Mouse (Mus musculus) heart, postnatal 0 days (tissue): Measurements from ENCODE around the gene Flot1. TPM values are rescaled to one million over a fixed set of nuclear protein-coding genes. Genes with fewer than 3 reads are reported as not detected.

Experiments used
- ATAC-seq: fragments of 200-750 bp; cut with Nextera tagmentation; 2 replicates; pipeline ENCODE4 v1.8.0; 2017; ENCODE audit warnings: low read depth, moderate number of reproducible peaks, moderate library complexity; ENCODE audit not compliant: insufficient read depth
- DNase-seq: peaks from one replicate; pipeline ENCODE4 v3.0.0-alpha.2; 2016; ENCODE audit warnings: low spot score
- H3K27ac ChIP-seq: fragments of 300-500 bp; sonication (generic); 2 replicates; pipeline ENCODE4 v1.5.1; 2014; ENCODE audit warnings: low read depth, mild to moderate bottlenecking
- H3K27me3 ChIP-seq: fragments of 300-500 bp; sonication (generic); 2 replicates; pipeline ENCODE4 v1.6.1; 2014; ENCODE audit warnings: low read length, mixed read lengths; ENCODE audit not compliant: control insufficient read depth, insufficient read depth
- H3K36me3 ChIP-seq: fragments of 300-500 bp; sonication (generic); replicated peaks from 2 replicates; pipeline ENCODE4 v1.6.1; 2014; ENCODE audit warnings: low read length, mixed read lengths; ENCODE audit not compliant: control insufficient read depth, insufficient read depth
- H3K4me1 ChIP-seq: fragments of 300-500 bp; sonication (generic); 2 replicates; pipeline ENCODE4 v1.6.1; 2014; ENCODE audit warnings: antibody characterized with exemption; ENCODE audit not compliant: control insufficient read depth, insufficient read depth
- H3K4me2 ChIP-seq: fragments of 300-500 bp; sonication (generic); 2 replicates; pipeline ENCODE4 v1.6.1; 2014; ENCODE audit warnings: low read depth, mild to moderate bottlenecking, low read length, moderate library complexity
- H3K4me3 ChIP-seq: fragments of 300-500 bp; sonication (generic); 2 replicates; pipeline ENCODE4 v1.5.1; 2014; ENCODE audit warnings: low read depth, low read length
- H3K9ac ChIP-seq: fragments of 300-500 bp; sonication (generic); replicated peaks from 2 replicates; pipeline ENCODE4 v1.6.1; 2014; ENCODE audit warnings: low read depth, low read length, mixed read lengths
- H3K9me3 ChIP-seq: fragments of 300-500 bp; sonication (generic); replicated peaks from 2 replicates; pipeline ENCODE4 v1.6.1; 2016; ENCODE audit warnings: low read length; ENCODE audit not compliant: control insufficient read depth
- CTCF ChIP-seq: IDR thresholded peaks from 2 replicates; pipeline ENCODE4 v1.5.1; 2016; ENCODE audit warnings: antibody characterized with exemption, control low read depth, low read depth
- EP300 ChIP-seq: IDR thresholded peaks from 2 replicates; pipeline ENCODE4 v1.6.1; 2016; ENCODE audit warnings: antibody characterized with exemption, low read depth
- WGBS: fragments of 180-500 bp; shearing (Covaris S2); extraction: QIAGEN DNeasy Blood & Tissue Kit; methylation state at CpG from one replicate; pipeline ENCODE4 v1.1.7; 2014; 5-methylcytosine and 5-hydroxymethylcytosine counted together
- polyA plus RNA-seq: library from polyadenylated mRNA; unstranded; fragments of >200 nt; fragmentation: Nextera tagmentation; extraction: Ambion mirVana; gene quantifications from 2 replicates; pipeline ENCODE4 v1.2.1, GENCODE M21; 2015
- total RNA-seq: library from RNA; depleted of rRNA; stranded (reverse); fragments of >200 nt; gene quantifications from 2 replicates; pipeline ENCODE4 v1.2.3, GENCODE M21; 2014; ENCODE audit warnings: low replicate concordance

Flot1 gene
- total and polyA plus RNA-seq, 2 experiments from 2014 or later, result 132 to 163 TPM

DNA sequence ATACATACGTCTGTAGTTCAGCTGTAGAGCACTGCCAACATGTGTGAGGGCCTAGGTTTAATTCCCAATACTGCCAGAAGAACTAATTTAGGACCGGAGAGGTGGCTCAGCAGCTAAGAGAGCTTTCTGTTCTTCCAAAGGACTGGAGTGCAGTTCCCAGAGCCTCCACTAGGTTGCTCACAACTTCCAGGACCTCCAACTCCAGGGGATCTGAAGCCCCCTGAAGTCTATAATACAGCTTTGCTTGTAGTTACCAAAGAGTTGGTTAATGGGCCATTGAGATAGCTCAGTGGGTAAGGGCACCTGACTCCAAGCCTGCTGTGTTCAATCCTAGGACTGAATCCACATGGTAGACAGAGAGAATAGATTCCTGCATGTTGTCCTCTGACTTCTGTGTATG, 40.6 kb upstream of the Flot1 start:
- Histone ChIP-seq H3K4me2 (no peak overlapping the region), H3K4me1 (peaks cover 24% of the 10 kb centered on the region; the same call in 1 of the 2 replicates), H3K27me3 (no peaks in the 10 kb centered on the region), H3K9me3 (no peaks in the 10 kb centered on the region), H3K36me3 (no peaks in the 10 kb centered on the region), H3K27ac (no peak overlapping the region), H3K4me3 (no peak overlapping the region), H3K9ac (no peak overlapping the region)
- 83% methylated on average over 2 of the region's 2 CpGs for WGBS
- TF ChIP-seq CTCF (peak; percentile 27), EP300 (no peak)
- DNase-seq, result no peak
- ATAC-seq, result no peak

GRCm38 (mm10) chr17:35782924-35783323, 40.1 kb upstream of the Flot1 start:
- WGBS, result 82% methylated on average over 5 of the region's 5 CpGs
- DNase-seq, result no peak
- H3K4me1 ChIP-seq, result peaks cover 20% of the 10 kb centered on the region; the same call in 1 of the 2 replicates
- no peak overlapping the region for H3K4me2 ChIP-seq
- H3K27ac ChIP-seq, result peak overlapping the region; percentile 6; the same call in 1 of the 2 replicates
- no peaks in the 10 kb centered on the region for H3K9me3 ChIP-seq
- no peak overlapping the region for H3K9ac ChIP-seq
- TF ChIP-seq CTCF (no peak), EP300 (no peak)
- H3K36me3 ChIP-seq, result no peaks in the 10 kb centered on the region
- H3K27me3 ChIP-seq, result no peaks in the 10 kb centered on the region
- H3K4me3 ChIP-seq, result no peak overlapping the region
- ATAC-seq, result no peak

DNA sequence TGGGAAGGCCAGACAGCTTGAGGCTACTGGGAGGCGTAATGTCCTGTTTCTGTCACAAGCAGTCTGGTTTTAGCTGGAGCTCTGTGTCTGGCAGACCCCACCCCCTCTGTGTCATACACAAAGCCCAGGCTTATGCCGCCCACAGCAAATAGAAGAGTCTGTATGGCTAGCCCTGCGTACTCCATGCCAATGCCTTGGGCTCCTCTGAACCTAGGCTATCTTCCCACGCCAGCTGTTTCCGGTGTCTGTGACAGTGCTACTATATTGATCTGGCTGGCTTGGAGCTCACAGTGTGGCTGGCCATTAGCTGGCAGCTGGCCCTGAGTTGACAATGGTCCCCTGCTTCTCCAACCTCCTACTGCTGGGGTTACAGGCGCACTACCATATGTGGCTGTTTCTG, 39.1 kb upstream of the Flot1 start:
- Histone ChIP-seq H3K27me3 (no peaks in the 10 kb centered on the region), H3K9me3 (no peaks in the 10 kb centered on the region), H3K4me2 (no peak overlapping the region), H3K4me1 (peaks cover 20% of the 10 kb centered on the region; the same call in 1 of the 2 replicates), H3K36me3 (no peaks in the 10 kb centered on the region), H3K4me3 (no peak overlapping the region), H3K27ac (peak overlapping the region; percentile 87), H3K9ac (no peak overlapping the region)
- peak; percentile 44 for DNase-seq
- WGBS, result 59% methylated on average over 6 of the region's 6 CpGs
- peak; percentile 67 for ATAC-seq
- TF ChIP-seq EP300 (no peak), CTCF (no peak)

DNA sequence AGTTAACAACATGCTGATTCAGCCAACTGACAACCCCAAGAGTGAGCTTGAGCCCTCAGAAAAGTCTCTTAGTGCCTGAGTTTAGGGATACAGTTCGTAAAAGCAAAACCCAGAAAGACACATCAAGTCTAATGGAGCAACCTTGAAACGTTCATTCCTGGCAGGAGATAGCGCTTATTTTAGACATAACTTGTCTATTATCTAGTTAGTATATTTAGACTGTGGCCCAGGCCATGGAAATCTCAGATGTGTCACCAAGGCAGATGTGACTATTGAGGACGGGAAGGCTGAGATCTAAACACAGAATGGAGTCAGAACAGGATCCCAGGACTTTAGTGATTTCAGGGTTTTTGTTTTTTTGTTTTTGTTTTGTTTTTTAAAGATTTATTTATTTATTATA, 37.9 kb upstream of the Flot1 start:
- ATAC-seq (peak; percentile 65), DNase-seq (peak; percentile 82)
- no peaks in the 10 kb centered on the region for H3K9me3 ChIP-seq
- 0 out of 2 replicates have a peak overlapping the region, but pooled peaks have one; percentile 20 for H3K9ac ChIP-seq
- H3K4me2 ChIP-seq, result peak overlapping the region; percentile 37
- TF ChIP-seq CTCF (no peak), EP300 (peak; percentile 59; the same call in 1 of the 2 replicates)
- H3K4me3 ChIP-seq, result no peak overlapping the region
- H3K4me1 ChIP-seq, result peaks cover 20% of the 10 kb centered on the region; the same call in 1 of the 2 replicates
- WGBS, result 29% methylated on average over 4 of the region's 4 CpGs
- H3K27ac ChIP-seq, result peak overlapping the region; percentile 87
- no peaks in the 10 kb centered on the region for H3K27me3 ChIP-seq
- H3K36me3 ChIP-seq, result no peaks in the 10 kb centered on the region

DNA sequence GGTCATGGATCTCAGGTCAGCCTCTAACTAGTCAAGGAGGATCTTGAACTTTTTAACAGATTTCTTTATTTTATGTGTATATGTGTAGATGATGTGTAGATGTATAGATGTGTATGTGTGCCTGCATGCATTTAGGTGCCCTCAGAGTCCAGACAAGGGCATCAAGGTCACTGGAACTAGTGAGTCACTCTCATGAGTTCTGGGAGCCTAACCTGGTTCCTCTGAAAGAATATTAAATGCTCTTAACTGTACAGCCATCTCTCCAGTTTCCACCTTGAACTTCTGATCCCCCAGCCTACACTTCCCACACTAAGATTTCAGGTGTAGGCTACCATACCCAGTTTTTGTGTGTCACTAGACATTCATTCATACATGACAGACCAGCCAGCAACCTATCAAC, 35.5 kb upstream of the Flot1 start:
- Histone ChIP-seq H3K9ac (no peak overlapping the region), H3K27me3 (no peaks in the 10 kb centered on the region), H3K27ac (no peak overlapping the region), H3K36me3 (no peaks in the 10 kb centered on the region), H3K4me2 (no peak overlapping the region), H3K4me1 (peaks cover 20% of the 10 kb centered on the region; the same call in 1 of the 2 replicates), H3K9me3 (no peaks in the 10 kb centered on the region), H3K4me3 (no peak overlapping the region)
- no peak for DNase-seq
- no peak for ATAC-seq
- TF ChIP-seq CTCF (no peak), EP300 (no peak)

- 84% methylated on average over 3 of the region's 3 CpGs for WGBS
Measured at GRCm38 (mm10) chr17:35788025-35788424, 35.0 kb upstream of the Flot1 start.

More at GRCm38 (mm10) chr17:35788025-35788424, 35.0 kb upstream of the Flot1 start:
- Histone ChIP-seq H3K4me2 (no peak overlapping the region), H3K9ac (no peak overlapping the region), H3K9me3 (no peaks in the 10 kb centered on the region), H3K36me3 (no peaks in the 10 kb centered on the region), H3K27ac (no peak overlapping the region), H3K27me3 (no peaks in the 10 kb centered on the region), H3K4me1 (peaks cover 20% of the 10 kb centered on the region; the same call in 1 of the 2 replicates), H3K4me3 (no peak overlapping the region)
- DNase-seq, result no peak
- ATAC-seq, result no peak
- TF ChIP-seq EP300, result no peak
- no peak for TF ChIP-seq CTCF
